Mouse (Mus musculus): ENCODE data around the gene Tomm20l.
"Not testable (repeated sequence)": the region's sequence is repeated elsewhere in the genome, so short reads cannot be mapped to it uniquely, and the experiment has no call there.

Gene Tomm20l

DNA sequence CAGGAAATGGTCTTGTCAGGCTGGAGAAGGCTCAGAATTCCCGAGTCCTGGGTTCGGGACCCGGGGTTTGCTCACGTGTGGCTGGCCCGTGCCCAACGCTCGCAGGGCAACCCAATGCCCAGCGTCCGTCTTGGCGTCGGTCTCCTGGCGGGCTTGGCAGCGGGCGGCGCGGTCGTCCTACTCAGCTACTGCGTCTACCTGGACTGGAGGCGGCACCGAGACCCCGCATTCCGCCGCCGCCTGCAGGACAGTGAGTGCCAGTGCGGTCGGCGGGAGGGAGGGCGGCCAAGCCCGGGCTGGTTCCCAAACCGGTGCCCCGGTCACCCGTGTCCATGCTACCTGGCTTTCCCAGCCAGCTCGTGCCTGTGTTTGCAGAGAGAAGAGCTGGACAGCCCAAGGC is at the start of gene Tomm20l:
Tomm20l (plus strand) TSS at position 98 of the 400 bp plus-strand sequence.
- DNase-seq (ENCODE audit: low read depth), result no peak

DNA sequence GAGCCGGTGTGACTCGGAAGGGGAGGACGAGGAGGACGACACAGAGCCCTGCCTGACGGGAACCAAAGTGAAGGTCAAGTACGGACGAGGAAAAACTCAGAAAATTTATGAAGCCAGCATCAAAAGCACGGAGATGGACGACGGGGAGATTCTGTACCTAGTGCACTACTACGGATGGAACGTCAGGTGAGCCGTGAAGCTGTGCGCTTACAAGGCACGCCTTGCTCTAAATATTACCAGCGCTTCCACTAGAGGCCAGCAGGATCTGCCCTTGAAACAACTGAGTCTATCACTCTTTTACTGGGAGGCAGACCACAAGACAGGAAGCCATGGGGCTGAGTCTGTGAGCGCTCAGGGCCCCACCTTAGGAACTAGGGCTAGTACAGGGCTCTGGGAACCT is 41.4 kb upstream of the Tomm20l start:
- DNase-seq (ENCODE audit: low read depth), result no peak

DNA sequence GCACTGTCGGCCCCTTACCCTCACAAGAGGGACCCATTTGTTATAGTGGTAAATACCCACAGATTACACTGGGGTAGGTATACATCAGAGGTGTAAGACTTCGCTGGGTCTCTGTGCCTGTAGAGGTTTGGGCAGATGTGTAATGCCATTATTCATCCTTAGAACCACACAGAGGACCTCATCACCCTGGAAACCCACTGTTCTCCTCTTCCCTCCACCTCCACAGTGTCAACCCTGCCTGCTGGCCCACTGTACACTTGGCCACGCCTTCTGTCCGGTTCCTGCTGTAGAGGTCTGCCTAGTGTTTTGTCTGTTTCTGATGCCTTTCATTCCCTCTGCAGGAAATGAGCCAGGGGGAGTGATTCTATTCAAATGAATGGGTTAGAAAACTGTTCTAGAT is 39.2 kb upstream of the Tomm20l start:
- DNase-seq (ENCODE audit: low read depth), result no peak

DNA sequence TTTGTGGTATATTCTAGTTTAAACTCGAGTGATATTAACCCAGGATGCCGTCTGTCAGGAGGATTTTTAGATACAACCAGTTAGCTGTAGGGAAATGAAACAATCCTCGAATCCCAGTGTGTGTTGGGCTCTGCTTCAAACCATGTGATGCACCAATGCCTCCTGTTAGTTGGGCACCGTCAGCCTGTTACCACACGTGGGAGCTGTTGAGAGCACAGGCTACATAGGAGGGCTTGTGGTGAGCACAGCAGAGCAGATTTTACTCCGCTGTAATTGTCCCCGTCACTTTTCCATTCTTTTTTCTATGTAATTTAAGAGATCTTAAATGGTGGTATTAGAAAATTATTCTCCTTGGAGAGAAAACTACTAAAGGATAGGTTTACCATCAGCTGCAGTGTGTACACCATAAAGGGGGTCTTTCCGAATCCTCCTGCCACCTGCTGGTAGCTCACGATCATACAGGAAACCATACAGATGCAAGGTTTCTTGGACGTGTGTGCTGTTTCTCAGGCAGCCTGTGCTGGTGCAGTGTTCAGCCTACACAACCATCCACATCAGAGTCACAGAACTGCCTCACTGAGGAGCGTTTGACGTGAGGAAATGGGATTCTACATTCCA is 38.0 kb upstream of the Tomm20l start:
- DNase-seq (ENCODE audit: low read depth), result peak; percentile 19

DNA sequence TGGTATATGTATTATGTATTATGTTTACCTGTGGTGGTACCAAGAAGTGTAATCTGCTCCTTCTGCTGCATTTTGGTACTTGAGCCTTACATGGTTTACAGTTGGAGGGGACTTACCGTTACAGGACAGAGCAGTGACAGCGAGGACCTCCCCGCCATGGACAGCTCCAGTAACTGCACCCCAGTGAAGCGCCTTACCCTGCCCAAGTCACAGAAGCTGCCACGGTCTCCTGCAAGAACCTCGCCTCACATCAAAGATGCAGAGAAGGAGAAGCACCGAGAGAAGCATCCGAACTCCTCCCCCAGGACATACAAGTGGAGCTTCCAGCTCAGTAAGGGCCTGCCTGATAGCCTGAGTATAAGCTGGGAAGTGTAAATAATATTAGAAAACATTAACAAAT is 24.9 kb upstream of the Tomm20l start:
- no peak for DNase-seq (ENCODE audit: low read depth)

DNA sequence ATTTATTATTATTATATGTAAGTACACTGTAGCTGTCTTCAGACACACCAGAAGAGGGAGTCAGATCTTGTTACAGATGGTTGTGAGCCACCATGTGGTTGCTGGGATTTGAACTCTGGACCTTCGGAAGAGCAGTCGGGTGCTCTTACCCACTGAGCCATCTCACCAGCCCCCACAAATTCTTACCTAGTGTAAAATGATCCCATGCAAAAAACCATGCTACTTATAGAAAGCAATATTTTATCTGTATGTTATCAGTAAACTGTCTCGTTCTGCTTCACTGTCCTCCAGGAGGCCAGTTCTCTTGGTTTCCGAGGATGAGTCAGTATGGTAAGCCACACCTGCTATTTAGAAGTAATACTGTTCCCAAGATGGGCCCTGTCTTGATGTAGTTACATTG is 7.0 kb upstream of the Tomm20l start:
- not testable (repeated sequence) for DNase-seq (ENCODE audit: low read depth)

DNA sequence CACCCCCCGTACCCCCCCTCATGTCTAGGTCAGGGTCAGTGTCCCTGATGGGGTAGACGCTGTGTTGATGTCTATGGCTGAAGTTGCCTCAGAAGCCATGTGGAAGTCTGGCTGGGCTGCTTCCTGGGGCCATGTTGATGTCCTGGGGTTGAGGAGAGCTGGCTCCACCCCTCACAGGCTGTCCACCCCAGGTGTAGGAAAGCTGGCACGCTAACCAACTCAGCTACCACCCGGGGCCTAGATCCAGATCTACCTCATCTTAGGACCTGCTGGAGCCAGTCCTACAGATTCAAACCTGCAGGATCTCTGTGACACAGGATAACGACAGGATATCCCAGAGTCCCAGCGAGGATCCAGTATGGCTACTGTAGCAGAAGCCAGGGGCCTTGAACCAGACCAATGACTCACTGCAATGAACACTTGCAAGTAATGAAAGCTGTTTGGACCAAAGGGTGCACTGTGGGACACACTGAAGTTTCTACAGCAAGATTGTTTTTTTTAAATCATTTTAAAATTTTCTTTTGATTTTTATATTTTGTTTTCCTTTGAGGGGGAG is 3.9 kb upstream of the Tomm20l start:
- no peak for DNase-seq (ENCODE audit: low read depth)

DNA sequence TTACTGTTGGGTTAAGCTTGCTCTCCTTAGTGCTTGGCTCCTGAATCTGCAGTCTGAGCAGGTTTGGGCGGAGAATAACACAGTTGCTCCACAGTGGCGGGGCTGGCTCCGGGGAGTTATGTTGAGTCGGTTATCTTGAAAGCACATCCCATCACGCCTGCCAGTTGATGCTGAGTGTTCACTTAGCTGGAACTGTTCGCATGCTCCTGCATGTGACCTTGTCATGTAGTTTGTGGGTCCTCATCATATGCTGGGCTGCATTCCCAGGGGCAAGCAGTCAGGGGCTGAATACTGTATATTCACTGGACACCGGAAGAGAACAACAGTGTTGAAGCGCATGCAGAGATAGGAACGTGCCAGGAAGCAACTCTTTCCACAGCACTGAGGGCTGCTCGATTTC is 1.8 kb downstream of the Tomm20l start:
- no peak for DNase-seq (ENCODE audit: low read depth)

DNA sequence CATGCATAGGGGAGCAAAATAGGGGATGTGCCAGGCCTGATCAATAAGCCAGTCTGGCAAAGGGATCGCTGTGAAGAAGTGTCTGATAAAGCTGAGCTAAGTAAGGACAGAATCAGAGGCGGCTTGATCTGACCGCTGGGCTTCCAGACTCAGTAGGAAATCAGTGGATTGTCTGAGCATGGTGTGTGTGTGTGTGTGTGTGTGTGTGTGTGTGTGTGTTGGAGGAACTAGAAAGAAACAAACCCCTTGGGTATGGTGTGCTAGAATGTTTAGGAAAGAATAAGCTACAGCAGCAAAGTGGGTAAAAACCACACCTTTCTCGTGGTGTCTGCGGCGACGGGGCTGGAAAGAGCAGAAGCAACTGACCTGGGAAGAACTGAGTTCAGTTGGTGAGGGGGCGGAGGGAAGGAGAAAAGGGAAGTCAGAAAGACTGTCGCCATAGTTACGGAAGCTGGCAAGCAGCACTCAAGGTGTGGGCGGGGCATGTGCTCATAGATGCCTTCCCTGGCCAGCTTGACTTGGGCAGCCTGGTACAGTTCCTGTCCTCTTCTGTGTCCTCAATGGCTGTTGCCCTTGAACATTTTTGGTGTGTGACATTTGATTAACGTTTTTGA is 2.6 kb downstream of the Tomm20l start:
- DNase-seq (ENCODE audit: low read depth), result no peak

DNA sequence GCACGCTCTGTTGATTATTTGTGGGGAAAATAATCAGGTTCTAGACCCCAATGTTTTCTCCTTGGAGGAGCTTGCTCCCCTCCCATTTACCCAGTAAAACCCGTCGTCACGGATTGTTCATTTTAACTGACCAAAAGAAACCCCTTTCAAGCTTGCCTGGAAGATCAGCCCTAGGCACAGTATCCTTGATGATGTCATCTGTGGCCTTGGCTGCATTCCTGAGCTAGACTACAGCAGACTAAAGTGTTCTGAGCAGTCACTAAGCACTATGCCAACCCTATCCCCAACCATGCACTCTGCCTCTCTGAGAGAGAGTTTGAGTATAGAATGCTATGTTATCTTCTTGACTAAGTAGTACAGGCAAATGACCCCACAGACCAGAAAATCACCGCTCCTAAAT is 5.2 kb downstream of the Tomm20l start:
- DNase-seq (ENCODE audit: low read depth), result no peak

DNA sequence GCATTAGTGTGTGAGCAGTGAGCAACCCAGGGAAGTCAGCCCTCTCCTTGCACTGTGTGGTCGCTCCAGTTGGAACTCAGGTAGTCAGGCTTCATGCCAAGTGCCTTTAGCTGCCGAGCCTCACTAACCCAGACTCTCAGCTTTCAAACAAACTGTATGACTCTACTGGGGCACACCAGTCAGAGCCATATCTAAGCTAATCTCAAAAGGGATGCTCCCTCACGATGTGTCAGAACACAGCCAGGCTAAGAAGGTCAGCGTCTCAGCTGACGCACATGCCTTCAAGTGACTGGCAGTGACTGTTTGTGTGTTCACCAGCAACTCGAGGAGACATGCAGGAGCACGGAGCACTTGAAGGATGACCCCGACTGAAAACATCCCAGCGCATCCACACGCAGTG is 11.5 kb downstream of the Tomm20l start:
- DNase-seq (ENCODE audit: low read depth), result no peak

DNA sequence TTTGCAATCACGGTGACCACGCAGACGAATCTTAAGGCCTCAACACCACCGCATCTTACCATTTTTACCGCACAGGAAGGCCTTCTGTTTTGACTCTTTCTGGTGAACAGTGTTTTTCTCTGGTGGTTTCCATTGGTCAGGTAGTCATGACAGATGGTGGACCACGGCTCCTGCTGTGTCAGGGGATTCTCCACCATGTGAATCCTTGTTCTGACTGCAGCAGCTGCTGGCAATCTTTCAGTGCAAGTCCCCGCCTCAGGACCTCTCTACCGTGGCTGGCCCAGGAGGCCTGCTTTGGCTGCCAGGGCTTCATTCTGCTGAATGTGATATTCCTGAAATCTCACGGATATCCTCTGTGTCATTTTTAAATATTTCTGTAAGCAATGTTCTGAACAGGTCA is 12.1 kb downstream of the Tomm20l start:
- no peak for DNase-seq (ENCODE audit: low read depth)

DNA sequence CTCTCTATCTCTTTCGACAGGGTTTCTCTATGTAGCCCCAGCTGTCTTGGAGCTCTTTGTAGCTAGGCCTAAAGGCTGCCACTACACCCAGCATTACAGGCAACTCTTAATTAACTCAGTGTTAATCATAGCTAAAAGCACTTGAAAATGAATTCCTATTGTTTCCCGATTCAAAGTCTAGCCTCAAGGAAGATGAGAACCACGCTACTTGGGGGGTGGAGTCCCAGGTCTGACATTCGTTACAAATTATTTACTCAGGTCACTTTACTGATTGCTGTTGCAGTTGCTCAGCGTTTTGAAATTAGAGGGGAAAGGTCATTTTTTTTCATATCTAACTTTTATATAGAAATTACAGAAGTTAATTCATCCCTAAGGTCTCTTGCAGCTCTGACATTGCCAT is 24.4 kb downstream of the Tomm20l start:
- no peak for DNase-seq (ENCODE audit: low read depth)

DNA sequence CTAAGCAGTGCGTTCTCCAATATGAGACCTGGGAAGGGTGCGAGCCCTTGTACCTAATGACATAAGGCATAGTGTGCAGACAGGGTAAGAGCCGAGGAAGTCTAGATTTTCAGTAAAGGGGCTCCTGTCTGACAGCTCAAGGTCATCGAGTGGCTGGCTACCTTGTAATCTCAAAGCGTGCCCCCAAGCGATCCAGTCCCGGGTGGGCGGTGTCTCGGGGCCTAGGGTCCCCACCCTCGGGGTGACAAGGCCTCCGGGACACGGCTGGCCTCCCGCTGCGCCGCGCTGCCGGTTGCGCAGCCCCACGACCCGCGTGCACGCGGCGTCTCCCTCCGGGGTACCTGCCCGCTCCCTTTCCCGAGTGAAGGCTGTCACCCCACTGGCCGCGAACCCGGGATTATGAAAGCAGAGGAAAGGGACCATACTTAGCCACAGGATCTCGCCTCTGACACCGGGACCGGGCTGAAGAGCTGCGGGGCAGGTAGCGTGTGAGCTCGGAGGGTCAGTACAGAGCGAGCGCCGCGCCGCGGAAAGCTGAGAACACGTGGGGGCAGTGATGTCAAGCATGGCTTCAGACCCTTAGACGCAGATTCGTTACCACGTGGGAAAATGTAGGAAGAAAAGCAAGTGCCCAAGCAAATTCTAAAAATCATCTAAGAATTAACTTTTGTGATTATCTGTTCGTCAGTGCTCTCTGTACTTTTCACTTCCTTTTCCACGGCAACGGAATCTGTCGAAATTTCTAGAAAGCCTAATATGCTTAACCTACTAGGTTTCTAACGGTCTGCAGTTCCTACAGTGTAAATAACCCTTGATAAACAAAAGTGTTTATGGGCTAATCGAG is 25.1 kb downstream of the Tomm20l start, which contains the start of the genes Timm9 and 2700049A03Rik:
Timm9 (minus strand) TSS at position 555 of the 844 bp plus-strand sequence.
2700049A03Rik (plus strand) TSS at position 719 of the 844 bp plus-strand sequence.
- DNase-seq (ENCODE audit: low read depth), result peak; percentile 43

DNA sequence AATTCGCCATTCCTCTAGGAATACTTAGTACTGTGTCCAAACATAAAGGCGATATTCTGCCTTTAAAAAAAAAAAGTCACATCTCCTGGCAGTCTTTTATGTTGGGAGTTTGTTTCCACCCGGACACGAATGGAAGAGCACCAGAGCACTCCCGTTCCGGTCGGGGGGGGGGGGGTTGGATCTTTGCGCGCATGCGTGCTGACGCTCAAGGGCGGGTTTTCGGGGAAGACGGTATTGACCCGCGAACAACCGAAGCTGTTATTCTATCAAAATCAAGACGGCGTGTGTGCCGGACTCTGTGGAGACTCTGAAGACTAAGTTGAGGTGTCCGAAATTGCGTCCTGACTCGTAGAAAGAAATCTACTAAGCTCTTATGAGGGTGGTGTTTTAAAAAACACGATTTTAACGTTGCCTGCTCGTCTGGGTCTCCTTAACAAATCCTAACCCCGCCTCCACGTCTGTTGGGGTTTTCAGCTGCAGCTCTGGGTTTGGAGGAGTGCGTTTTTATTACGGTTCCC is 25.8 kb downstream of the Tomm20l start:
- peak; percentile 68 for DNase-seq (ENCODE audit: low read depth)

DNA sequence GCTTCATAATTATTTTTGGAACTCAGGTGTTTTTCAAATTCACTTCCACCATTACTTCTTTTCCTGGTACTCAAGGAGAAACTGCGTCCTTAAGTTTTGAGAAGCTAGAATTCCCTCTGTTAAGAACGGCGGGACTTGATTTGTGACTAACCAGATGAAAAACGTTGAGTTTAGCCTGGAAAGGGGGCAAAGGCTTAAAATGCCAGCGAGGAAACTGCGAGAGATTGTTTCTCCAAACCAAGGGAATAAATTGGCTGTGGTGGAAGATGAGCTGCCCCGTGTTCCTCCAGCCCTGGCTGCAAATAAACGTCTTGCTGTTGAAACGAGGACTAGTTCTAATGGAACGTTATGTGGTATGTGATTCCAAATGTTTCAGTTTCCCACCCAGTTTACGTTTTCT is 26.5 kb downstream of the Tomm20l start:
- no peak for DNase-seq (ENCODE audit: low read depth)

DNA sequence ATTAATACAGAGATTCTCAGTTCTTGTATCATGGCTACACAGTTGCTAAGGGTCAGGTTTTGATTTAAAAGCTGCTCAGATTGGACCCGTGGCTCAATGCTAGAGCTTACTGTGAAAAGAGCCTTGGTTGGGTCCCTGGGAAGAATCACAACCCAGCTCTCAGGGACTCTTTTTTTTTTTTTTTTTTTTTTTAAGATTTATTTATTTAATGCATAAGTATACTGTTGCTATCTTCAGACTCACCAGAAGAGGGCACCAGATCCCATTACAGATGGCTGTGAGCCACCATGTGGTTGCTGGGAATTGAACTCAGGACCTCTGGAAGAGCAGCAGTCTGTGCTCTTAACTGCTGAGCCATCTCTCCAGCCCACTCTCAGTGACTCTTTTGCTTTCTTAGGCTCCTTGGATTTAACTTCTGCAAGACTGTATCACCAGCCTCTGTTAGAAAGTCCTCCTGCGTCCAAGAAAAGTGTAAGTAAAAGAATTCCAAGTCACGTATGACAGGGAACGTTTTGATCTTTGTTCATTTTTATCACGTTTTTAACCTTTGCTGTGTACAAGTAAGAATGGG is 28.1 kb downstream of the Tomm20l start:
- DNase-seq (ENCODE audit: low read depth), result no peak

DNA sequence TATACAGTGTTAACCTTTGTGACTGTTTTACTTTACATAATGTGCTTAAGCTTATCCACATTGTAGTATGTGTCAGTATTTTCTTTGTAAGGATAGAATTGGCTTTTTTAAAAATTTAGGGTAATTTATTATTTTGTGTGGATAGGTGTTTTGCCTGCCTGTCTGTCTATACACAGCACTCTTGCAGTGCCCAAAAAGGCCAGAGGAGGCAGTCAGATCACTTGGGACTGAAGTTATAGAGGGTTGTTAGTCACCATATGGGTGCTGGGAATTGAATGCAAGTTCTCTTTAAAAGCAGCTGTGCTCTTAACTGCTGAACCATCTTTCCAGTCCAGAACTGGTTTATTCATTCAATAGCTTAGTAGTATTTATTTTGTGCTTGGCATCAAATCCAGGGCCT is 30.0 kb downstream of the Tomm20l start:
- no peak for DNase-seq (ENCODE audit: low read depth)

DNA sequence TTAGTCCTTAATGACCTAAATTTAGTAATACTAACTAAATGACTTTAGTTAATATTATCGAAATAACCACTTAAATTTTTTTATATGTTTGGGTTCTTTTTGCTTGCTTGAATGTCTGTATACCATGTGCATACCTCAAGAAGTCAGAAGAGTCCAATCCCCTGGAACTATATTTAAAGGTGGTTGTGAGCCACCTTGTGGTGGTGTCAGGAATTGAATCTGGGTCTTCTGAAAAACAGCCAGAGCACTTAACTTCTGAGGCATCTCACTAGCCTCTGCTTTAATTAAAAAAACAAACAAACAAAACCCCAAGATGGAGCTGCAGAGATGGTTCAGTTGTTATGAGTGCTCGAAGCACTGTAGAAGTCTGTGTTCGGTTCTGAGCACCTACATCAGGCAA is 36.4 kb downstream of the Tomm20l start:
- DNase-seq (ENCODE audit: low read depth), result peak; percentile 22

DNA sequence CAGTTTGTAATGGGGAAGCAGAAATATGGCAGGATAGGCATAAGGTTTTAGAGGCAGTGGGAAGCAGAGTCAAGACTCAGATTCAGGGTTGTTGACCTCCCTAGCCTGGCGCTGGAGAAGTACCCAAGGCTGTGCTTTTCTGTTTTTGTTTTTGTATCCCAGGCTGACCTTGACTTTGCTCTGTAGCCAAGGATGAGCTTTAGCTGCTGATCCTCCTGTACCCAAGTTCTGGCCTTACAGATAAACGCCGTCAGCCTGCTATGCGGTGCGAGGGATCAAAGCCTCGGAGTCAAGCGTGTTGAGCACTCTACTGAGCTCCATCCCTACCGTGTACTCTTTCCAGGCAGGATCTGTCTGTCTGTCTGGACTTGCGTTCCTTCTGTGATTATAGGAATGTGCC is 37.6 kb downstream of the Tomm20l start:
- DNase-seq (ENCODE audit: low read depth), result no peak

DNA sequence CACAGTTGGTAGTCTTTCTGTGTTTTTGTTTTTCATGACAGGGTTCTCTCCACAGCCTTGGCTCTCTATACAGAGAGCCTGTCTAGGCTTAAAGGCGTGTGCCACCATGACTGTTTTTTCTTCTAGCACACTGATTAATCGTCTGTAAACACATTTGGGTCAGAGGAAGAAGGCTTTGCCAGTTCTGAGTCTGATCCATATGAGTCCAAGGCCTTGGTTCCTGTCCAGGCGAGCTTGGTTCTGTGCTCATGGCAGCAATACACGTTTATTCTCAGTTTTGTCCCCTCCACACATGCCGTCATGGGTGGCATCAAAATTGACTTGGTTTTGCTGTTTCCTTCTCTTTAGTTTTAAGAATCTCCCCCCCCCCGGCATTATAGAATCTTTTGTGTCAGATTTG is 38.2 kb downstream of the Tomm20l start:
- DNase-seq (ENCODE audit: low read depth), result no peak

DNA sequence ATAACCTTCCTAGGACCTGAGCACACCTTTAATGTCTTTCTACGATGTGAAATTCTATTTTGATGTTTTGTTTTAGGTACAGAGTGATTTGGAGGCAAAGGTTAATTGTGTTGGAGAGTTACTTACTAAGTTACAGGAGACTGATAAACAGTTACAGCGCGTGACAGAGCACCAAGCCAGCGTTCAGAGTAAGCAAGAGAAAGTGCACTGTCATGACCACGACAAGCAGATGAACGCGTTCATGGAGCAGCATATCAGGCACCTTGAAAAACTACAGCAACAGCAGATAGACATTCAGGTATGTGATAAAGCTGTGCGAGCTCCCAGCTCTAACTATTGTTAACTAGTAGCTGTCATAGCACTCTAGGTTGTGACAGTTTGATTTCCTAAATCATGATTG is 38.9 kb downstream of the Tomm20l start:
- no peak for DNase-seq (ENCODE audit: low read depth)
